Mouse (Mus musculus) midbrain, embryonic 12.5 days (tissue): Measurements from ENCODE around the gene Sipa1l1. TPM values are rescaled to one million over a fixed set of nuclear protein-coding genes. Genes with fewer than 3 reads are reported as not detected.

ENCODE experiments used
- ATAC-seq: fragments of 200-750 bp; cut with Nextera tagmentation; 2 replicates; pipeline ENCODE4 v1.8.0; 2017; ENCODE audit warnings: low read depth, moderate TSS enrichment, moderate library complexity; ENCODE audit not compliant: low FRiP score
- H3K27ac ChIP-seq: fragments of 300-500 bp; sonication (generic); replicated peaks from 2 replicates; pipeline ENCODE4 v1.5.1; 2016; ENCODE audit warnings: mild to moderate bottlenecking
- H3K27me3 ChIP-seq: fragments of 300-500 bp; sonication (generic); 2 replicates; pipeline ENCODE4 v1.6.1; 2016; ENCODE audit warnings: mild to moderate bottlenecking
- H3K36me3 ChIP-seq: fragments of 300-500 bp; sonication (generic); 2 replicates; pipeline ENCODE4 v1.6.1; 2016
- H3K4me1 ChIP-seq: fragments of 300-500 bp; sonication (generic); 2 replicates; pipeline ENCODE4 v1.6.1; 2016
- H3K4me2 ChIP-seq: fragments of 300-500 bp; sonication (generic); replicated peaks from 2 replicates; pipeline ENCODE4 v1.6.1; 2016; ENCODE audit warnings: mild to moderate bottlenecking, moderate library complexity
- H3K4me3 ChIP-seq: fragments of 300-500 bp; sonication (generic); 2 replicates; pipeline ENCODE4 v1.5.1; 2016; ENCODE audit warnings: mild to moderate bottlenecking
- H3K9ac ChIP-seq: fragments of 300-500 bp; sonication (generic); replicated peaks from 2 replicates; pipeline ENCODE4 v1.6.1; 2016; ENCODE audit warnings: mild to moderate bottlenecking, moderate library complexity
- H3K9me3 ChIP-seq: fragments of 300-500 bp; sonication (generic); 2 replicates; pipeline ENCODE4 v1.6.1; 2016; ENCODE audit warnings: mild to moderate bottlenecking
- WGBS: fragments of 180-500 bp; shearing (Covaris S2); methylation state at CpG from one replicate; pipeline ENCODE4 v1.1.7; 2016; 5-methylcytosine and 5-hydroxymethylcytosine counted together
- polyA plus RNA-seq: library from polyadenylated mRNA; unstranded; fragments of >200 nt; fragmentation: Nextera tagmentation; extraction: Ambion mirVana; gene quantifications from 2 replicates; pipeline ENCODE4 v1.2.1, GENCODE M21; 2016

Gene Sipa1l1
- polyA plus RNA-seq, 1 experiment from 2014 or later = 28.6 TPM

DNA sequence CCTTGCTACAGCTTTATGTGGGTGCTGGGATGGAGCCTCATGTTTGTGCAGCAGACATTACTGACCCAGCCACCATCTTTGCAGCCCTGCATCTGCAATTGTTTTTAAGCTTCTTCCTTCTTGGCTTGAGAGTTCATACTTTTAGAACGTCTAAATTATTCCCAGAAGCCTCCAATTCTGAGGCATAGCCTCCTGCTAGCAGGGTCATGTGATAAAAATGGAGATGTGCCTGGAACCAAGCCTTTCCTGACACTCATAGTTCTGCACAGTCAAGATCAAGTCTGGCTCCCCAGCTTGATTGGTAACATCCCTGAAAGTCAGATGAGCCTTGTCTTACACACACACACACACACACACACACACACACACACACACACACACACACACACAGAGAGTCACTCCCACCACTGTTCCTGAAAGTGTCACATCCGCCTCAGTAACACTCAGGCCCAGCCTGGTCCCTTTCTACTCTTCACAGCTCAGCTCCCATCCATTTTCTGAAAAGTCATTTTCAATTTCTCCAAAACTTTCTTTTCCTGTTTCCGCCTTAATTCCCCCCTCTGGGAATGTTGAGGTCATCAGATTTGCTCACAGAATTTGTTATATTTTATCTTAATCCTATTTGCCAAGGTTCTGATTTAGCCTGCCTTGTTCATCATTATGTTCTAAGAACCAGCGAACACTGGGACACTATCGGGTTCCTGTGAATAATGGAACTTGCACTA is 238.6 kb downstream of the Sipa1l1 start:
- Histone ChIP-seq H3K4me3 (no peak overlapping the region), H3K27ac (no peak overlapping the region), H3K4me1 (0 out of 2 replicates have a peak, but pooled peaks cover 7% of the 10 kb centered on the region), H3K9ac (no peak overlapping the region), H3K27me3 (no peaks in the 10 kb centered on the region), H3K4me2 (no peak overlapping the region), H3K9me3 (no peaks in the 10 kb centered on the region), H3K36me3 (peaks cover 8% of the 10 kb centered on the region)
- WGBS = 74% methylated on average over 5 of the region's 5 CpGs
- ATAC-seq = no peak

DNA sequence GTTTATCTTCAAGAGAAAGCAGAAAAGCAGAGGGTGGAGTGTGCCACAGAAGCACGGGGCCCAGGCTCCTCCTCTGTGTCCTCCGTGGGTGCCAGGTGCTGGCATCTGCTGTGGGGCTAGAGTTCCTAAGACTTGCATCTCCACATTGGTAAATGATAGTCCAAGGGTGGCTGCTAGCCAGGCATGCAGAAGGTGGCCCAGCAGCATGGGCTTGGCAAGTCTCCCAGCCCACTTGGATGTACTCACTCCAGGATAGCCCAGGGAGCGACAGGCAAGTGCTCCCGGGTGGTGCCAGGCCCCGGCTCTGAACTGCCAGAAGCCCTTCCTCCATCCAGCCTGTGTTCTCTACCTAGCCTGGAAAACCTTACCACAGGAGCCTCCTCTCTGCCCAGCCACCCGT is 239.4 kb downstream of the Sipa1l1 start:
- Histone ChIP-seq H3K9me3 (no peaks in the 10 kb centered on the region), H3K4me1 (0 out of 2 replicates have a peak, but pooled peaks cover 7% of the 10 kb centered on the region), H3K27ac (no peak overlapping the region), H3K4me3 (no peak overlapping the region), H3K9ac (no peak overlapping the region), H3K4me2 (no peak overlapping the region), H3K27me3 (no peaks in the 10 kb centered on the region), H3K36me3 (peaks cover 9% of the 10 kb centered on the region)
- 91% methylated on average over 6 of the region's 6 CpGs for WGBS
- no peak for ATAC-seq

GRCm38 (mm10) chr12:82409686-82410472 is 240.8 kb downstream of the Sipa1l1 start:
- peaks cover 9% of the 10 kb centered on the region; the same call in 1 of the 2 replicates for H3K36me3 ChIP-seq
- no peak overlapping the region for H3K4me2 ChIP-seq
- WGBS = 80% methylated on average over 7 of the region's 7 CpGs
- no peak for ATAC-seq
- H3K4me3 ChIP-seq = no peak overlapping the region
- no peaks in the 10 kb centered on the region for H3K27me3 ChIP-seq
- no peak overlapping the region for H3K9ac ChIP-seq
- H3K27ac ChIP-seq = no peak overlapping the region
- H3K9me3 ChIP-seq = no peaks in the 10 kb centered on the region
- H3K4me1 ChIP-seq = 0 out of 2 replicates have a peak, but pooled peaks cover 7% of the 10 kb centered on the region

DNA sequence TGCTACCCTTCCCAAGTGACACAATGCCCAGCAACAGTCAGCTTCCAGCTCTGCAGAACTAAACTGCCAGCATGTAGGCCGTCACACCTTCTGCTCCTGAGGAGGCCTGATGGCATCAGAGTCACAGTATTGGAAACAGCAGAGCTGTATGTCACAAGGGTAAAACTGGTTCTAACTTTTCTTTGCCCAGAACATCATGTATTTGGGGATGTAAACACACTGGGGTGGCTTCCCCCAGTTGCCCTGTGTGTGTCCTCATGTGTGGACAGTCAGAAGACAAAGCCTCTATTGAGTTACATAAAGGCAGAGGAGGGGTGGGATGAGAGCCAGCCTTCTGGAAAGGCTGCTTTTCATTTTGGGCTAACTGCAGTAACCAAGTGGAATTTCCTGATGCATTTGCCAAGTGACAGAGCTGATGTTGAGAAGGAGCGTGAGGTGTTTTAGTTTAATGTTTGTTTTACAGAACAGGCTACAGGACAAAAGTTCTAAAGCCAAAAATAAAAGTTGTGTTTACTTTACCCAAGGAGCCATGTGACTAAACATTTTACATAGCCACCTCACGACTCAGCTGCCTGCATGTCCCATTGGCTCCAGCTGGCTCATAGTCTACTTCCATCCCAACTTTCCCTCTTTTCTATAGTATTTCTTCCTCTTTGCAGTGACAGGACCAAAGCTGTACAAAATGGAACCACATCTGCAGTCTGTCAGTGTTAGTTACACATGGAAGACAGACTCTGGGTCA is 243.3 kb downstream of the Sipa1l1 start:
- Histone ChIP-seq H3K4me1 (peaks cover 10% of the 10 kb centered on the region; the same call in 1 of the 2 replicates), H3K9me3 (no peaks in the 10 kb centered on the region), H3K9ac (no peak overlapping the region), H3K27ac (peak overlapping the region; percentile 39; the same call in 1 of the 2 replicates), H3K4me3 (no peak overlapping the region), H3K27me3 (no peaks in the 10 kb centered on the region), H3K36me3 (peaks cover 17% of the 10 kb centered on the region), H3K4me2 (no peak overlapping the region)
- 67% methylated on average over 3 of the region's 3 CpGs for WGBS
- no peak for ATAC-seq

- Histone ChIP-seq H3K27ac (no peak overlapping the region), H3K9me3 (no peaks in the 10 kb centered on the region), H3K27me3 (no peaks in the 10 kb centered on the region), H3K4me3 (no peak overlapping the region), H3K9ac (no peak overlapping the region), H3K4me2 (no peak overlapping the region), H3K4me1 (peaks cover 5% of the 10 kb centered on the region; the same call in 1 of the 2 replicates), H3K36me3 (peaks cover 19% of the 10 kb centered on the region)
- WGBS = 88% methylated on average over 4 of the region's 4 CpGs
- no peak for ATAC-seq
Observed at GRCm38 (mm10) chr12:82415690-82416364, 246.7 kb downstream of the Sipa1l1 start.

- H3K4me3 ChIP-seq = no peak overlapping the region
- no peak overlapping the region for H3K27ac ChIP-seq
- no peaks in the 10 kb centered on the region for H3K27me3 ChIP-seq
- peaks cover 23% of the 10 kb centered on the region for H3K36me3 ChIP-seq
- H3K9ac ChIP-seq = no peak overlapping the region
- peaks cover 5% of the 10 kb centered on the region; the same call in 1 of the 2 replicates for H3K4me1 ChIP-seq
- WGBS = 92% methylated on average over 8 of the region's 8 CpGs
- ATAC-seq = no peak
- no peaks in the 10 kb centered on the region for H3K9me3 ChIP-seq
- H3K4me2 ChIP-seq = no peak overlapping the region
Observed at GRCm38 (mm10) chr12:82419027-82419426, 249.9 kb downstream of the Sipa1l1 start.

DNA sequence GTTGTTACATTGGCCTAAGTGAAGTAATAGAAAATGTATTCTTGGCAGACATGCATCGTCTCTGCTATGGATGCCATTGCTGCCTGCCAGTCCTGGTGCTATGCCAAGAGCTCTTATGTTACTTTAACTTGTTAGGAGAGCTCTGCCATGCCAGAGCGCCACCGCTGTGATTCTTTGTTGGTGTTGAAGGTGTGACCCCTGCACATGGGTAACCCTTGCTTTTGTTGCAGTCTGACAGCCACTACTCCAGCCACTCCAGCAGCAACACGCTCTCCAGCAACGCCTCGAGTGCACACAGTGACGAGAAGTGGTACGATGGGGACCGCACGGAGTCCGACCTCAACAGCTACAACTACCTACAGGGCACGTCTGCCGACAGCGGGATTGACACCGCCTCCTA is 255.7 kb downstream of the Sipa1l1 start:
- Histone ChIP-seq H3K4me3 (no peak overlapping the region), H3K9ac (no peak overlapping the region), H3K4me2 (no peak overlapping the region), H3K9me3 (no peaks in the 10 kb centered on the region), H3K4me1 (no peaks in the 10 kb centered on the region), H3K36me3 (peaks cover 46% of the 10 kb centered on the region), H3K27me3 (no peaks in the 10 kb centered on the region), H3K27ac (no peak overlapping the region)
- 94% methylated on average over 15 of the region's 15 CpGs for WGBS
- ATAC-seq = no peak

DNA sequence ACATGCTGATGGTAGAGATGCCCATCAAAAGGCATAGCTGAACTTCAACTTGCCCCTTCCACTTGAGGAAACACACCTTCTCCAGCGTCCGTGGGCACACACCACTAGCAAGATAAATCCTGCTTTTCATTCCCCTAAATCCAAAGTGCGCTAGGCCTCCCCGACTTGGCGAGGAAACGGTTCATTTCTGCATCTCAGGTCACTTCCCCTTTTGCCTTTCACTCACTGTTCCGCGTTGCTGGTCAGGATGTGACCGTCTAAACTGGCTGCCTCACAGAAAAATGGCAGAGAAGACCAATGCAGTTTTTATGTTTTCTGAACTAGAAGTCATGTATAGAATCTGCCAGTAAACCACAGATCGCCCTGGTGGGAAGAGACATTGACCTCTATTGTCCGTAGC is 256.7 kb downstream of the Sipa1l1 start:
- Histone ChIP-seq H3K27ac (no peak overlapping the region), H3K36me3 (peaks cover 46% of the 10 kb centered on the region), H3K4me2 (no peak overlapping the region), H3K9ac (no peak overlapping the region), H3K4me3 (no peak overlapping the region), H3K9me3 (no peaks in the 10 kb centered on the region), H3K27me3 (no peaks in the 10 kb centered on the region), H3K4me1 (no peaks in the 10 kb centered on the region)
- WGBS = 93% methylated on average over 11 of the region's 11 CpGs
- ATAC-seq = no peak

DNA sequence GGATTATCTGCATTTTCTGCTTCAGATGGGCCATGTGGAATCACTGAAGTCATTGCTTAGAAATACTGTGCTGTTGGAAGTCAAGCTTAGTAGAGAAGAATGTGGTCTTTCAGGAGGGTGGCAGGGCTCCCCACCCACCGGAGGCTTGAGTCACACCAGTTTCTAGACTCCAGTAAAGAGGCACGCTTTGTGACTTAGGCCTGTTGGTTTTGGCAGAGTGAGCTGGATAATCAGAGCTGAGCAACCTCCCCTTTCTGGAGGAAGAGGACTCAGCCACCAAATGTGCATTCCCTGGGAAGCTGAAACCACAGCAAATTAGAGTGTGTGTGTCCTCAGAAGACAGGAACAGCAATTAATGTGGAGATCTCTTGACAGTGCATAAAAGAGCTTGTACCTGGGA is 258.3 kb downstream of the Sipa1l1 start:
- no peak overlapping the region for H3K9ac ChIP-seq
- H3K9me3 ChIP-seq = no peaks in the 10 kb centered on the region
- H3K4me3 ChIP-seq = no peak overlapping the region
- no peak overlapping the region for H3K4me2 ChIP-seq
- H3K4me1 ChIP-seq = no peaks in the 10 kb centered on the region
- H3K36me3 ChIP-seq = peaks cover 46% of the 10 kb centered on the region
- H3K27me3 ChIP-seq = no peaks in the 10 kb centered on the region
- H3K27ac ChIP-seq = no peak overlapping the region
- no peak for ATAC-seq
- 100% methylated on average over 2 of the region's 2 CpGs for WGBS

DNA sequence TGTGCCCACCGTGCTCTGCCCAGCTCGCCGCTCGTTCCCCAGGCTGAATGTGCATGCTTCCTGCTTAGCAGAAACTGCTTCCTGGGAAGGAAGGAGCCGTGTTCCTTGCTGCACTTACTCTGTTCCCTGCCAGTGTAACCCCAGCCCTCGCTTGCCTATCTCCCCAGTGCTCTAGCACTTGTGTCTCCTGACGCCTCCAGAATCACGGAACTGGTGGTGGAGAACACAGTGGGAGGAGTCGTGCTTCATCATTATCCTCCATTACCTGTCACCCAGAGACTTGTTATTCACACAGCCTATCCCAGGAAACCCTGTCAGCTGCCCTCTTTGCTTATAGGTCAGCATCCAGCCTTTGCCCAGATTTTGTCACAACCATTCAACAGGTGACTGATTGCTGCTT is 259.3 kb downstream of the Sipa1l1 start:
- 91% methylated on average over 9 of the region's 9 CpGs for WGBS
- Histone ChIP-seq H3K4me1 (no peaks in the 10 kb centered on the region), H3K36me3 (peaks cover 36% of the 10 kb centered on the region), H3K4me3 (no peak overlapping the region), H3K9ac (no peak overlapping the region), H3K27me3 (no peaks in the 10 kb centered on the region), H3K9me3 (no peaks in the 10 kb centered on the region), H3K27ac (no peak overlapping the region), H3K4me2 (no peak overlapping the region)
- ATAC-seq = no peak

- Histone ChIP-seq H3K9me3 (no peaks in the 10 kb centered on the region), H3K36me3 (peaks cover 29% of the 10 kb centered on the region), H3K9ac (no peak overlapping the region), H3K4me2 (no peak overlapping the region), H3K27ac (no peak overlapping the region), H3K4me3 (no peak overlapping the region), H3K4me1 (no peaks in the 10 kb centered on the region), H3K27me3 (no peaks in the 10 kb centered on the region)
- 43% methylated on average over 4 of the region's 4 CpGs for WGBS
- ATAC-seq = peak; percentile 9; the same call in 1 of the 2 replicates
Observed at GRCm38 (mm10) chr12:82433311-82433710, 264.2 kb downstream of the Sipa1l1 start.
